Mouse (Mus musculus) liver, embryonic 15.5 days (tissue): Measurements from ENCODE around the gene Asap3. TPM values are rescaled to one million over a fixed set of nuclear protein-coding genes. Genes with fewer than 3 reads are reported as not detected.

Source experiments
- ATAC-seq: fragments of 200-750 bp; cut with Nextera tagmentation; 2 replicates; pipeline ENCODE4 v1.8.0; 2017; ENCODE audit warnings: moderate number of reproducible peaks, mild to moderate bottlenecking, moderate library complexity; ENCODE audit not compliant: insufficient read depth
- H3K27ac ChIP-seq: fragments of 300-500 bp; sonication (generic); replicated peaks from 2 replicates; pipeline ENCODE4 v1.5.1; 2015; ENCODE audit warnings: mild to moderate bottlenecking, inconsistent platforms
- H3K27me3 ChIP-seq: fragments of 300-500 bp; sonication (generic); 2 replicates; pipeline ENCODE4 v1.6.1; 2015; ENCODE audit warnings: mild to moderate bottlenecking, inconsistent platforms
- H3K36me3 ChIP-seq: fragments of 300-500 bp; sonication (generic); replicated peaks from 2 replicates; pipeline ENCODE4 v1.6.1; 2015; ENCODE audit warnings: moderate library complexity, mild to moderate bottlenecking, inconsistent platforms
- H3K4me1 ChIP-seq: fragments of 300-500 bp; sonication (generic); replicated peaks from 2 replicates; pipeline ENCODE4 v1.6.1; 2015; ENCODE audit warnings: inconsistent platforms
- H3K4me2 ChIP-seq: fragments of 300-500 bp; sonication (generic); 2 replicates; pipeline ENCODE4 v1.6.1; 2015; ENCODE audit warnings: moderate library complexity, mild to moderate bottlenecking, inconsistent platforms
- H3K4me3 ChIP-seq: fragments of 300-500 bp; sonication (generic); replicated peaks from 2 replicates; pipeline ENCODE4 v1.5.1; 2015; ENCODE audit warnings: mild to moderate bottlenecking, inconsistent platforms
- H3K9ac ChIP-seq: fragments of 300-500 bp; sonication (generic); 2 replicates; pipeline ENCODE4 v1.6.1; 2015; ENCODE audit warnings: moderate library complexity, mild to moderate bottlenecking, inconsistent platforms
- H3K9me3 ChIP-seq: fragments of 300-500 bp; sonication (generic); replicated peaks from 2 replicates; pipeline ENCODE4 v1.6.1; 2016; ENCODE audit warnings: inconsistent platforms
- WGBS: fragments of 180-500 bp; shearing (Covaris S2); methylation state at CpG from one replicate; pipeline ENCODE4 v1.1.7; 2015; ENCODE audit warnings: mixed read lengths; ENCODE audit not compliant: insufficient replicate concordance; 5-methylcytosine and 5-hydroxymethylcytosine counted together
- polyA plus RNA-seq: library from polyadenylated mRNA; unstranded; fragments of >200 nt; fragmentation: Nextera tagmentation; extraction: Ambion mirVana; gene quantifications from 2 replicates; pipeline ENCODE4 v1.2.1, GENCODE M21; 2015

Gene Asap3
- polyA plus RNA-seq, result 2.5 and 3.0 TPM in 2 replicates

- Histone ChIP-seq H3K9me3 (no peaks in the 10 kb centered on the region), H3K36me3 (no peaks in the 10 kb centered on the region), H3K9ac (peak within 1 kb of the TSS; percentile 65), H3K4me3 (peak within 1 kb of the TSS; percentile 62), H3K27ac (peak within 1 kb of the TSS; percentile 33), H3K27me3 (peaks cover 92% of the 10 kb centered on the region), H3K4me1 (peaks cover 30% of the 10 kb centered on the region), H3K4me2 (peak within 1 kb of the TSS; percentile 95)
- WGBS, result under 1% methylated on average over 54 of the region's 54 CpGs
- ATAC-seq, result peak; percentile 87
These were observed at the start of gene Asap3 for GRCm38 (mm10) chr4:136206033-136206893. TSS of gene Asap3 (plus strand) at chr4:136206365.

GRCm38 (mm10) chr4:136158498-136158897 is 47.7 kb upstream of the Asap3 start:
- H3K4me2 ChIP-seq, result no peak overlapping the region

GRCm38 (mm10) chr4:136159802-136160397 is 46.3 kb upstream of the Asap3 start:
- no peak for ATAC-seq
- no peaks in the 10 kb centered on the region for H3K36me3 ChIP-seq
- H3K4me1 ChIP-seq, result peaks cover 22% of the 10 kb centered on the region
- H3K4me3 ChIP-seq, result no peak overlapping the region
- peaks cover 8% of the 10 kb centered on the region; the same call in 1 of the 2 replicates for H3K27me3 ChIP-seq
- H3K9me3 ChIP-seq, result no peaks in the 10 kb centered on the region
- WGBS, result 22% methylated on average over 5 of the region's 5 CpGs
- peak overlapping the region; percentile 30 for H3K4me2 ChIP-seq
- H3K9ac ChIP-seq, result no peak overlapping the region
- H3K27ac ChIP-seq, result no peak overlapping the region

More at GRCm38 (mm10) chr4:136158498-136158897, 47.7 kb upstream of the Asap3 start:
- no peaks in the 10 kb centered on the region for H3K9me3 ChIP-seq
- H3K4me1 ChIP-seq, result peaks cover 17% of the 10 kb centered on the region
- H3K27ac ChIP-seq, result no peak overlapping the region
- H3K4me3 ChIP-seq, result no peak overlapping the region
- H3K36me3 ChIP-seq, result no peaks in the 10 kb centered on the region
- peaks cover 14% of the 10 kb centered on the region for H3K27me3 ChIP-seq
- no peak overlapping the region for H3K9ac ChIP-seq
- no peak for ATAC-seq
- 66% methylated on average over 6 of the region's 6 CpGs for WGBS

- Histone ChIP-seq H3K4me3 (no peak overlapping the region), H3K4me2 (no peak overlapping the region), H3K4me1 (peaks cover 22% of the 10 kb centered on the region), H3K9me3 (no peaks in the 10 kb centered on the region), H3K36me3 (no peaks in the 10 kb centered on the region), H3K27me3 (peaks cover 10% of the 10 kb centered on the region; the same call in 1 of the 2 replicates), H3K27ac (no peak overlapping the region; the same call in 1 of the 2 replicates), H3K9ac (no peak overlapping the region)
- 1% methylated on average over 11 of the region's 11 CpGs for WGBS
- peak; percentile 73 for ATAC-seq
These were observed 42.7 kb upstream of the Asap3 start for GRCm38 (mm10) chr4:136163448-136163847.

GRCm38 (mm10) chr4:136164981-136165380 is 41.2 kb upstream of the Asap3 start:
- Histone ChIP-seq H3K9me3 (no peaks in the 10 kb centered on the region), H3K4me1 (peaks cover 18% of the 10 kb centered on the region), H3K9ac (no peak overlapping the region), H3K36me3 (no peaks in the 10 kb centered on the region), H3K27ac (no peak overlapping the region), H3K4me3 (no peak overlapping the region), H3K27me3 (peaks cover 7% of the 10 kb centered on the region; the same call in 1 of the 2 replicates), H3K4me2 (no peak overlapping the region)
- 71% methylated on average over 8 of the region's 8 CpGs for WGBS
- no peak for ATAC-seq

- Histone ChIP-seq H3K4me2 (no peak overlapping the region), H3K4me1 (peaks cover 24% of the 10 kb centered on the region), H3K27ac (no peak overlapping the region), H3K36me3 (no peaks in the 10 kb centered on the region), H3K9ac (no peak overlapping the region), H3K4me3 (no peak overlapping the region), H3K27me3 (peaks cover 7% of the 10 kb centered on the region; the same call in 1 of the 2 replicates), H3K9me3 (no peaks in the 10 kb centered on the region)
- no peak for ATAC-seq
- WGBS, result 68% methylated on average over 3 of the region's 3 CpGs
These were observed 38.5 kb upstream of the Asap3 start for GRCm38 (mm10) chr4:136167701-136168100.

GRCm38 (mm10) chr4:136170401-136170800 is 35.8 kb upstream of the Asap3 start:
- no peak overlapping the region for H3K4me2 ChIP-seq
- WGBS, result 74% methylated on average over 4 of the region's 4 CpGs
- no peak for ATAC-seq
- peaks cover 14% of the 10 kb centered on the region for H3K36me3 ChIP-seq
- H3K27me3 ChIP-seq, result peaks cover 7% of the 10 kb centered on the region; the same call in 1 of the 2 replicates
- H3K9me3 ChIP-seq, result no peaks in the 10 kb centered on the region
- H3K9ac ChIP-seq, result no peak overlapping the region
- H3K4me1 ChIP-seq, result peaks cover 38% of the 10 kb centered on the region
- H3K4me3 ChIP-seq, result no peak overlapping the region
- H3K27ac ChIP-seq, result 0 out of 2 replicates have a peak overlapping the region, but pooled peaks have one; percentile 21

GRCm38 (mm10) chr4:136171455-136171854 is 34.7 kb upstream of the Asap3 start:
- Histone ChIP-seq H3K9me3 (no peaks in the 10 kb centered on the region), H3K4me1 (peaks cover 49% of the 10 kb centered on the region), H3K9ac (peak overlapping the region; percentile 98), H3K4me3 (peak overlapping the region; percentile 93), H3K27ac (peak overlapping the region; percentile 99), H3K27me3 (peaks cover 7% of the 10 kb centered on the region; the same call in 1 of the 2 replicates), H3K4me2 (peak overlapping the region; percentile 85), H3K36me3 (peaks cover 25% of the 10 kb centered on the region)
- no peak for ATAC-seq
- 41% methylated on average over 12 of the region's 12 CpGs for WGBS

- H3K9me3 ChIP-seq, result no peaks in the 10 kb centered on the region
These were observed 34.1 kb upstream of the Asap3 start, which contains the start of gene E2f2 for GRCm38 (mm10) chr4:136172011-136172541. TSS of gene E2f2 (plus strand) at chr4:136172394.

GRCm38 (mm10) chr4:136172542-136173209 is 33.5 kb upstream of the Asap3 start:
- Histone ChIP-seq H3K27me3 (no peaks in the 10 kb centered on the region), H3K4me3 (peak overlapping the region; percentile 93), H3K9me3 (no peaks in the 10 kb centered on the region), H3K4me1 (peaks cover 61% of the 10 kb centered on the region), H3K9ac (peak overlapping the region; percentile 98), H3K27ac (peak overlapping the region; percentile 99), H3K4me2 (peak overlapping the region; percentile 85), H3K36me3 (peaks cover 32% of the 10 kb centered on the region)
- WGBS, result under 1% methylated on average over 67 of the region's 67 CpGs
- no peak for ATAC-seq

More at GRCm38 (mm10) chr4:136172011-136172541, 34.1 kb upstream of the Asap3 start, which contains the start of gene E2f2:
- Histone ChIP-seq H3K27ac (peak within 1 kb of the TSS; percentile 99), H3K4me2 (peak within 1 kb of the TSS; percentile 85), H3K4me1 (peaks cover 55% of the 10 kb centered on the region), H3K36me3 (peaks cover 31% of the 10 kb centered on the region), H3K4me3 (peak within 1 kb of the TSS; percentile 93), H3K27me3 (peaks cover 4% of the 10 kb centered on the region; the same call in 1 of the 2 replicates), H3K9ac (peak within 1 kb of the TSS; percentile 98)
- peak; percentile 27 for ATAC-seq
- under 1% methylated on average over 35 of the region's 35 CpGs for WGBS
